Mouse (Mus musculus): ENCODE measurements around the gene Nr3c2. TPM values are rescaled to one million over a fixed set of nuclear protein-coding genes. Genes with fewer than 3 reads are reported as not detected.
A peak's percentile ranks its signal among the peaks of the same experiment; 100 is the strongest.

The Nr3c2 gene
- polyA plus RNA-seq, 1 experiment from 2014 or later, result 1.6 TPM

DNA sequence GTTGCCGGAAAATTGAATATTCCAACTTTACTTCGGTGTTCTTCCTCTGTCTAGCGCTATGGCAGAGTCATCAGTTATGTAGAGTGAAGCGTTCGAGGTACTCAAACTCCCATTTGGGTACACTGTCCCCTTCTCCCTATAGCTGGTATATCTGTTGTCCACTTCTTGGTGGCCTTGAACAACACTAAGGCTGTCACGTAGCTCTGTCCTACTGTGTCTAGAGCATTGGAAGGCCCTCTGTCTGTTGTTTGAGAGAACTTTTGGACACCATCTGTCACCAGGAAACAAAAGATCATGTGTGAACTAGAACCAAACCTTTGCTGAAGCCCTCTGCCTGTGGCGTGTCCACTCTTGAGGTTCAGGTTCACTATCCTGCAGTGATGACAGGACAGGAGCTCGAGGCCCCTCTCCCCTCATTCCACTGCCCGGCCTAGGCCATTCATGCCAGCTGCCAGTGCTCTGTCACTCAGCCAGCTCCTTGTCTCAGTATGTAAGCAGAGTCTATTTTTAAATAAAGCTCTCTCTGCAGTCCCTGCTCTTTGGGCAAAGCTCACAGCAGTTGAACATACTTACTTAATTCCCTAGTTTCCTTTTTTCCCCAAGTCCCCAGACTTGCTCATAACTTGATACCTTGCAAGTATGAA, 72.6 kb downstream of the Nr3c2 start:
- peaks cover 18% of the 10 kb centered on the region for H3K4me1 ChIP-seq (replicated peaks)
- H3K4me3 ChIP-seq, result no peak overlapping the region
- no peaks in the 10 kb centered on the region for H3K9me3 ChIP-seq (replicated peaks)
- H3K27ac ChIP-seq (ENCODE audit: poor library complexity, severe bottlenecking), result peak overlapping the region; percentile 78
- H3K27me3 ChIP-seq (replicated peaks), result no peaks in the 10 kb centered on the region
- H3K4me2 ChIP-seq, result no peak overlapping the region
- no peaks in the 10 kb centered on the region for H3K36me3 ChIP-seq
- WGBS, result 63% methylated on average over 9 of the region's 9 CpGs
- ATAC-seq (ENCODE audit: insufficient number of reproducible peaks, low FRiP score), result peak; percentile 66; the same call in 1 of the 2 replicates
- no peak overlapping the region for H3K9ac ChIP-seq

- Histone ChIP-seq H3K9ac (no peak overlapping the region), H3K27me3 (replicated peaks) (no peaks in the 10 kb centered on the region), H3K4me2 (no peak overlapping the region), H3K9me3 (replicated peaks) (no peaks in the 10 kb centered on the region), H3K27ac (ENCODE audit: poor library complexity, severe bottlenecking) (no peak overlapping the region), H3K36me3 (no peaks in the 10 kb centered on the region), H3K4me3 (no peak overlapping the region), H3K4me1 (replicated peaks) (peaks cover 18% of the 10 kb centered on the region)
- WGBS, result 68% methylated on average over 8 of the region's 8 CpGs
- 0 out of 2 replicates have a peak, but pooled peaks have one; percentile 50 for ATAC-seq (ENCODE audit: insufficient number of reproducible peaks, low FRiP score)
Measured at GRCm38 (mm10) chr8:76972947-76973552, 73.8 kb downstream of the Nr3c2 start.

DNA sequence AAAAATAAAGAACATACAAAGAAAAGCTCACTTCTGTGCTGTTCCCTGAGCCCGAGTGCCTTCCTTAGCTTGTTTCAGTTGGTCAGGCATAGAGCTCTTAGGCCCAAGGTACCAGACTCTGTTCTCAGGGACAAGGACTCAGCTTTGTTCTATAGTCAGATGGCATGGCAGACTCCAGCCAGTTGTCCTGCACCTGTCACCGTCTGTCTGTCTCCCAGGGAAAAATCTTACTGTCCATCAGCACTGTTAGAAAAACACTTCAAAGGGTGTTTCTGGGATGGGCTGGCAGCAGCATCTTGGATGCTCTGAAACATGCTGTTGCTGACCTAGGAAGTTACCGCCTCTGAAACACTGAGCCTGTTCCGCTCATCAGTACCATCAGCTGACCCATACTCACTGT, 78.7 kb downstream of the Nr3c2 start:
- ATAC-seq (ENCODE audit: insufficient number of reproducible peaks, low FRiP score), result no peak
- Histone ChIP-seq H3K9me3 (replicated peaks) (no peaks in the 10 kb centered on the region), H3K36me3 (no peaks in the 10 kb centered on the region), H3K27ac (ENCODE audit: poor library complexity, severe bottlenecking) (no peak overlapping the region), H3K4me1 (replicated peaks) (peaks cover 6% of the 10 kb centered on the region), H3K4me3 (no peak overlapping the region), H3K9ac (no peak overlapping the region), H3K27me3 (replicated peaks) (no peaks in the 10 kb centered on the region), H3K4me2 (no peak overlapping the region)
- 84% methylated on average over 4 of the region's 4 CpGs for WGBS

DNA sequence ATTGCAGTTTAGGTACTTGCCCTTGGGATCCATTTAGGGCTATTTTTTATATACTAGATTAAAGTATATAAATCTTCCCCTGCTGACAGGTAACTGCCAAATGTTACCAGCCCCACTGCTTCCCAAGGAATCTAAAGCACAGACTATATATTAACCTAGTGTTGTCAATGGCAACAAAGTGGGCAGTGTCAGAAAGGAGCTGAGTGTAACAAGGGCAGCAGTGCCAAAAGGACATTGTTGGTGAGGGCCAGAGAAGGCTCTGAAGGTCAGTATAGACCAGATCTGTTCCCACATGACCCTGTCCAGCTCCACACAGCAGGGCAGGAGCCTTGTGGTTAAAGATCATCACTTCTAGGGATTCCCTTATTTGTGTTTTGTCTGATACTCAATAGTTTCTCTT, 84.8 kb downstream of the Nr3c2 start:
- H3K4me2 ChIP-seq, result no peak overlapping the region
- no peak overlapping the region for H3K27ac ChIP-seq (ENCODE audit: poor library complexity, severe bottlenecking)
- H3K4me1 ChIP-seq (replicated peaks), result peaks cover 4% of the 10 kb centered on the region
- no peak overlapping the region for H3K4me3 ChIP-seq
- no peaks in the 10 kb centered on the region for H3K36me3 ChIP-seq
- H3K27me3 ChIP-seq (replicated peaks), result no peaks in the 10 kb centered on the region
- H3K9ac ChIP-seq, result no peak overlapping the region
- no peak for ATAC-seq (ENCODE audit: insufficient number of reproducible peaks, low FRiP score)
- H3K9me3 ChIP-seq (replicated peaks), result no peaks in the 10 kb centered on the region

DNA sequence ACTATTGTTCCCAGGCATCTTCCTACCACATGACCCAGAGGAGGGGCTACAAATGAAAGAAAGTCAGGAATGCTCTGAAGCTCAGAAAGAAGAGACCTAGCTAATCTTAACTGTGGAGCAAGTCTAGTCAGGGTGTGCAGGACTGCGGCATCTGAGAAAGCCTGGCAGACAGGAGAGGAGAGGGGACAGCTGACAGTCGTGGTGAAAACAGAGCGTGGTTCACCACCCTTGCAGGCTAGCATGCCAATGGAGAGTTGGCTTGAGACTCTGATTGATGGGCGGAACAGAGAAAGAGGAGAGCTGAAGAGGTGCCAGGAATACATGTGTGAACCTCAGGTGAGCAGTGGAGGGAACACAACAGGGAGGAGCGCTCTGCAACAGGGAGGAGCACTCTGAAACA, 85.6 kb downstream of the Nr3c2 start:
- H3K4me2 ChIP-seq, result no peak overlapping the region
- no peak for ATAC-seq (ENCODE audit: insufficient number of reproducible peaks, low FRiP score)
- no peaks in the 10 kb centered on the region for H3K36me3 ChIP-seq
- H3K9me3 ChIP-seq (replicated peaks), result no peaks in the 10 kb centered on the region
- no peak overlapping the region for H3K27ac ChIP-seq (ENCODE audit: poor library complexity, severe bottlenecking)
- no peak overlapping the region for H3K9ac ChIP-seq
- peaks cover 4% of the 10 kb centered on the region for H3K4me1 ChIP-seq (replicated peaks)
- 66% methylated on average over 5 of the region's 5 CpGs for WGBS
- H3K27me3 ChIP-seq (replicated peaks), result no peaks in the 10 kb centered on the region
- H3K4me3 ChIP-seq, result no peak overlapping the region

DNA sequence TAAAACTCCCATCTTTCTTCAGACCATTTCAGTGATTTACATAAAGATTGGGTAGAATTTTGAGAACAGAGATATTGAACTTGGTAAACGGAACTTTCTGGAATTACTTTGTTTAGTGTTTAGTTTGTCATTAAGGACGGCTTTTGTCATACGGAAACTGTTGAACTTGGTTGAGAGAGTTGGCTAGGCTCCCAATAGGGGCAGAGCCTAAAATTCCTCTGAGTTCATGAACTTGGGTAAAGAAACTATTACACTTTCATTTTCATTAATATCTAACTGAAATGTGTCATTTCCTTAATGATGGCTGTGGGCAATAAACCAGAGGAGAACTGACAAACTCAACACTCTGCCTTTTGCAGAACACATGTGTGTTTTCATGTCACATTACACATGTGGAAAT, 88.6 kb downstream of the Nr3c2 start:
- ATAC-seq (ENCODE audit: insufficient number of reproducible peaks, low FRiP score), result no peak
- H3K9ac ChIP-seq, result no peak overlapping the region
- H3K9me3 ChIP-seq (replicated peaks), result no peaks in the 10 kb centered on the region
- H3K4me3 ChIP-seq, result no peak overlapping the region
- H3K36me3 ChIP-seq, result no peaks in the 10 kb centered on the region
- peaks cover 4% of the 10 kb centered on the region for H3K4me1 ChIP-seq (replicated peaks)
- no peak overlapping the region for H3K27ac ChIP-seq (ENCODE audit: poor library complexity, severe bottlenecking)
- no peak overlapping the region for H3K4me2 ChIP-seq
- H3K27me3 ChIP-seq (replicated peaks), result no peaks in the 10 kb centered on the region
- 80% methylated on average over 3 of the region's 3 CpGs for WGBS

- Histone ChIP-seq H3K4me3 (no peak overlapping the region), H3K36me3 (no peaks in the 10 kb centered on the region), H3K9me3 (replicated peaks) (no peaks in the 10 kb centered on the region), H3K27ac (ENCODE audit: poor library complexity, severe bottlenecking) (no peak overlapping the region), H3K4me1 (replicated peaks) (no peaks in the 10 kb centered on the region), H3K9ac (no peak overlapping the region), H3K4me2 (no peak overlapping the region), H3K27me3 (replicated peaks) (no peaks in the 10 kb centered on the region)
- ATAC-seq (ENCODE audit: insufficient number of reproducible peaks, low FRiP score), result no peak
- 71% methylated on average over 4 of the region's 4 CpGs for WGBS
Measured at GRCm38 (mm10) chr8:76998276-76998675, 99.0 kb downstream of the Nr3c2 start.

GRCm38 (mm10) chr8:77009425-77009824, 110.2 kb downstream of the Nr3c2 start:
- H3K4me3 ChIP-seq, result no peak overlapping the region
- no peak for ATAC-seq (ENCODE audit: insufficient number of reproducible peaks, low FRiP score)
- WGBS, result 73% methylated on average over 10 of the region's 10 CpGs
- H3K27ac ChIP-seq (ENCODE audit: poor library complexity, severe bottlenecking), result no peak overlapping the region
- no peak overlapping the region for H3K9ac ChIP-seq
- H3K4me1 ChIP-seq (replicated peaks), result no peaks in the 10 kb centered on the region
- H3K4me2 ChIP-seq, result no peak overlapping the region
- no peaks in the 10 kb centered on the region for H3K36me3 ChIP-seq
- no peaks in the 10 kb centered on the region for H3K9me3 ChIP-seq (replicated peaks)
- H3K27me3 ChIP-seq (replicated peaks), result no peaks in the 10 kb centered on the region

- Histone ChIP-seq H3K4me1 (replicated peaks) (no peaks in the 10 kb centered on the region), H3K9me3 (replicated peaks) (no peaks in the 10 kb centered on the region), H3K27ac (ENCODE audit: poor library complexity, severe bottlenecking) (no peak overlapping the region), H3K4me3 (no peak overlapping the region), H3K9ac (no peak overlapping the region), H3K4me2 (no peak overlapping the region), H3K36me3 (no peaks in the 10 kb centered on the region), H3K27me3 (replicated peaks) (no peaks in the 10 kb centered on the region)
- no peak for ATAC-seq (ENCODE audit: insufficient number of reproducible peaks, low FRiP score)
- WGBS, result 69% methylated on average over 3 of the region's 3 CpGs
Measured at GRCm38 (mm10) chr8:77011985-77012384, 112.7 kb downstream of the Nr3c2 start.

DNA sequence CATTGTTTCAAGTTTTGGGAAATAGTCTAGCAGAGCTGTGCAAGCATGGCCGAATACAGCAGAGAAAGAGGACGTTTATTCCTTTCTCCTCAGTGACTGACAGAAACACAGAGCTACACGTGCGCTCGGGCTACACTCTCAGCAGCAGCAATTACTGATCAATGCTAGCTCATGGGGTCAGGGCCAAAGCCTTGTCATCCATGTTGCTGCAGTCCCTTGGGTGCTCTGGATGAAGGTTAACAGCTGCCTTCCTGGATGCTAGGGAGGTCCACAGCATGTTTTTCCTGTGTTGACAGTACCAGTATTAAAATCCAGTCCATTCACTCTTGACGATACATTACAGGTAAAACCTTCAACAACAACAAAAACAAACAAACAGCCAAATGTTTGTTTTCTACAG, 113.4 kb downstream of the Nr3c2 start:
- ATAC-seq (ENCODE audit: insufficient number of reproducible peaks, low FRiP score), result no peak
- H3K4me3 ChIP-seq, result no peak overlapping the region
- H3K27me3 ChIP-seq (replicated peaks), result no peaks in the 10 kb centered on the region
- no peaks in the 10 kb centered on the region for H3K36me3 ChIP-seq
- H3K9ac ChIP-seq, result no peak overlapping the region
- no peaks in the 10 kb centered on the region for H3K4me1 ChIP-seq (replicated peaks)
- H3K27ac ChIP-seq (ENCODE audit: poor library complexity, severe bottlenecking), result no peak overlapping the region
- no peak overlapping the region for H3K4me2 ChIP-seq
- no peaks in the 10 kb centered on the region for H3K9me3 ChIP-seq (replicated peaks)
- WGBS, result 83% methylated on average over 6 of the region's 6 CpGs

DNA sequence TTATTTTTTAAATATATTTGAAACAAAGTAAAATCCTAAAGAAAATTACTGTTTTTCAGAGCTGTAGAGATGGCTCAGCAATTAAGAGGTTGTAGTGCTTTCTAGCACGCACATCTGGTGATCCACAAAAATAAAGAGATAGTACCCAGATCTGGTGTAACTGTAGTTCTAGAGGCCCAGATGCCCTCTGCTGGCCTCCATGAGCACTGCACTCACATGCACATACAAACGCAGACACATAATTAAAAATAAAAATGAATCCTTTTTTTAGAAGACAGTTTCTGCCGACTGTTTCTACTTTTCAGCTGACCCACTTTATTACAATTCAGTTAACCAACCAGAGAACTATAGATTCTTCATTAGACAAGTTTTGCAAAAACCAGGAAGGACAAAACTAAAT, 117.5 kb downstream of the Nr3c2 start:
- Histone ChIP-seq H3K27me3 (replicated peaks) (no peaks in the 10 kb centered on the region), H3K9me3 (replicated peaks) (no peaks in the 10 kb centered on the region), H3K9ac (no peak overlapping the region), H3K4me2 (no peak overlapping the region), H3K27ac (ENCODE audit: poor library complexity, severe bottlenecking) (no peak overlapping the region), H3K4me1 (replicated peaks) (no peaks in the 10 kb centered on the region), H3K4me3 (no peak overlapping the region), H3K36me3 (no peaks in the 10 kb centered on the region)
- no peak for ATAC-seq (ENCODE audit: insufficient number of reproducible peaks, low FRiP score)
- 89% methylated on average over 3 of the region's 3 CpGs for WGBS
